Mouse (Mus musculus): ENCODE measurements around the gene Vps13d. TPM values are rescaled to one million over a fixed set of nuclear protein-coding genes. Genes with fewer than 3 reads are reported as not detected.

Vps13d gene
- polyA plus RNA-seq, 1 experiment from 2014 or later = 14.2 TPM

DNA sequence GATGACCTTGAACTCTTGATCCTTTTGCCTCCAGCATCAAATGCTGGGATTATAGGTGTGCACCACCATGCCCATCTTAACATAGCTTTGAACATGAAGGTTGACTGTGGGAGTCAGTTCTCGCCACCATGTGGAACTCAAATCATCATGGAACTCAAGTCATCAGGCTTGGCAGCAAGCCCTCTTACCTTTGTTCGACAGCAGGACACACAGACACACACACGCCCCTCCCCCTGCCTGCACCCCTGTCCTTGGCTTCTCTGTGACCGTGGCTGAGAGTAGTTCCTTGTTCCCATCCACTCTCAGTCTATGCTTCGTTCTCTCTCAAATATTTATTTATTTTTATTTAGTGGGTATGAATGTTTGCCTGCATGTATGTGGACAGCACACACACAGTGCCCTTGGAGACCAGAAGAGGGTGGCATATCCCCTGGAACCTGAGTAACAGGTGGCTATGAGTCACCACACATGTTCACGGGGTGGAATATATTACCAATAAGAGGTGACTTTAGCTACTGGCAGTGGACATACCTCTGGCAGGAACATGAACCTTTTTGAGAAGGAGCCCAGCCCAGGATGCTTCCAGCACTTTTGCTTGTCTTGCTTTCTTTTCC is 14.4 kb upstream of the Vps13d start:
- Histone ChIP-seq H3K4me2 (ENCODE audit: low read depth, severe bottlenecking) (no peak overlapping the region), H3K9me3 (ENCODE audit: control insufficient read depth, low read length) (no peaks in the 10 kb centered on the region), H3K27me3 (ENCODE audit: control insufficient read depth, insufficient read depth, low read length) (no peaks in the 10 kb centered on the region), H3K27ac (replicated peaks; ENCODE audit: low read depth, low read length) (no peak overlapping the region), H3K4me3 (ENCODE audit: low read depth, low read length) (no peak overlapping the region), H3K9ac (ENCODE audit: low read length) (no peak overlapping the region), H3K36me3 (ENCODE audit: control insufficient read depth, insufficient read depth, low read length) (no peaks in the 10 kb centered on the region), H3K4me1 (ENCODE audit: control insufficient read depth, insufficient read depth, low read length) (peaks cover 2% of the 10 kb centered on the region; the same call in 1 of the 2 replicates)
- ATAC-seq (ENCODE audit: insufficient number of reproducible peaks, low FRiP score, low TSS enrichment, low read depth) (0 out of 2 replicates have a peak, but pooled peaks have one; percentile 14), DNase-seq (ENCODE audit: low spot score) (no peak)
- WGBS = 80% methylated on average over 6 of the region's 6 CpGs

DNA sequence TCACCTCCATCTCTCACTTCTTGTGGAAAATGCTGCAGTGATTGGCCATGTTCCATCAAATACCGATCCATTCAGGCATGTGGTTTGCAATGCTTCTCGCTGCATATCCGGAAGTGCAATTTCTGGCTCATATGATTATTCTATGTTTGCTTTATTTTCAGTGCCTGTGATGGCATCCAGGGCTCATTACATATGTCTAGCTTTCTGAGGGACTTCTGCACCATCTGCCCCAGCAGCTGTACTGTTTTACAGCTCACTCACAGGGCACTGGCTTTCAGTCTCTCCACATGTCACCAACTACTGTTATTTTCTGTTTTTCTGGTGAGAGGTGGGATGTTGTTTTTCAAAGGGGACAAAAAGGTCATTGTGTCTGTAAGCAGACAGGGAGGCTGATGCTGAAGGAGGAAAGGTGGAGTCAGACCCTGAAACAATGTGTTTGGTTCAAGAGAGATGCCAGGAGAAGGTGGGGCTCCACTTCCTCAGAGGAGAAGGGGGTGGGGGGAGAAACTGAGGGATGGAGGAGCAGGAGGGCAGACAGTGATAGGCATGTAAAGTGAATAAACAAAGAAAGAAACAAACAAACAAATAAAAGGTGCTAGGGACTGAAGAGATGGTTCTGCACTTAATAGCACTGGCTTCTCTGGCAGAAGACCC is 13.0 kb upstream of the Vps13d start:
- Histone ChIP-seq H3K4me2 (ENCODE audit: low read depth, severe bottlenecking) (no peak overlapping the region), H3K27me3 (ENCODE audit: control insufficient read depth, insufficient read depth, low read length) (no peaks in the 10 kb centered on the region), H3K4me1 (ENCODE audit: control insufficient read depth, insufficient read depth, low read length) (peaks cover 2% of the 10 kb centered on the region; the same call in 1 of the 2 replicates), H3K36me3 (ENCODE audit: control insufficient read depth, insufficient read depth, low read length) (no peaks in the 10 kb centered on the region), H3K4me3 (ENCODE audit: low read depth, low read length) (no peak overlapping the region), H3K9me3 (ENCODE audit: control insufficient read depth, low read length) (no peaks in the 10 kb centered on the region), H3K27ac (replicated peaks; ENCODE audit: low read depth, low read length) (no peak overlapping the region), H3K9ac (ENCODE audit: low read length) (no peak overlapping the region)
- WGBS = 93% methylated on average over 3 of the region's 3 CpGs
- DNase-seq (ENCODE audit: low spot score) (no peak), ATAC-seq (ENCODE audit: insufficient number of reproducible peaks, low FRiP score, low TSS enrichment, low read depth) (no peak)

DNA sequence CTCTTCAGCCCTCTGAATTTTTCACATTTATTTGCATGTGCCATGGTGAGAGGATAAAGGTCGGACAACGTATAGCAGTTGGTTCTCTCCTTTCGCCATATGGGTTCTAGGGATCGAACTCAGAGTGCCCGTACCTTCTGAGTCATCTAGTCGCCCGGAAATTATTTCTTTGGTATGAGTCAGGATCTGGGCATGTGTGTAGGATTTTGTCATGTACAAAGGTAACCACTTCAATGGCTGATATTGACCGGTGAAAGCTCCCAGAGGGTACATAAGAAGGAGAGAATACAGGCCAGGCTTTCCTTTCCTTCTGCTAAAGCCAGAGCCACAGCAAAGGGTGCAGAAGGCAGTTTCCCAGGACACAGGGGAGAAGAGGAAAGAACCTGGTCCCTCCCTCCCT is 10.0 kb upstream of the Vps13d start:
- no peaks in the 10 kb centered on the region for H3K9me3 ChIP-seq (ENCODE audit: control insufficient read depth, low read length)
- H3K4me1 ChIP-seq (ENCODE audit: control insufficient read depth, insufficient read depth, low read length) = peaks cover 2% of the 10 kb centered on the region; the same call in 1 of the 2 replicates
- DNase-seq (ENCODE audit: low spot score) = no peak
- no peak overlapping the region for H3K9ac ChIP-seq (ENCODE audit: low read length)
- no peak overlapping the region for H3K4me2 ChIP-seq (ENCODE audit: low read depth, severe bottlenecking)
- ATAC-seq (ENCODE audit: insufficient number of reproducible peaks, low FRiP score, low TSS enrichment, low read depth) = no peak
- no peaks in the 10 kb centered on the region for H3K27me3 ChIP-seq (ENCODE audit: control insufficient read depth, insufficient read depth, low read length)
- H3K4me3 ChIP-seq (ENCODE audit: low read depth, low read length) = no peak overlapping the region
- H3K27ac ChIP-seq (replicated peaks; ENCODE audit: low read depth, low read length) = no peak overlapping the region
- no peaks in the 10 kb centered on the region for H3K36me3 ChIP-seq (ENCODE audit: control insufficient read depth, insufficient read depth, low read length)
- WGBS = 85% methylated on average over 8 of the region's 8 CpGs

DNA sequence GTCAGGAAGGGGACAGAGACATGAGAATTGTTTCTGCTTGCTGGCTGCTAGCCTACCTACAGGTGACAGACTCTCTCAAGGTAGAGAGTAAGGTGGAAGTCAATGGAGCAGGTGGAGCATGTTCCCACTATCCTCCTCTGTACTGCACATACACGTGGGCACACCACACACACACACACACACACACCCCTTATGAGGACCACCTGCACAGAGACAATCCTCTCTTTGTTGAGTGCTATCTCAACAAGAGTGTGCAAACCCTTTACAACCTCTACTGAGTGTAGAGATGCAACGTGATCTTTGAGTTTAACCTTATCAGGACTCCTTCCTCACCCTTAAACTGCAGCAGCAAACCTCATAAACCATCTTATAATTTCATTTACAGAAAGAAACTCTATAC is 8.5 kb upstream of the Vps13d start:
- Histone ChIP-seq H3K9me3 (ENCODE audit: control insufficient read depth, low read length) (no peaks in the 10 kb centered on the region), H3K27ac (replicated peaks; ENCODE audit: low read depth, low read length) (no peak overlapping the region), H3K4me2 (ENCODE audit: low read depth, severe bottlenecking) (no peak overlapping the region), H3K4me1 (ENCODE audit: control insufficient read depth, insufficient read depth, low read length) (no peaks in the 10 kb centered on the region), H3K27me3 (ENCODE audit: control insufficient read depth, insufficient read depth, low read length) (no peaks in the 10 kb centered on the region), H3K36me3 (ENCODE audit: control insufficient read depth, insufficient read depth, low read length) (no peaks in the 10 kb centered on the region), H3K9ac (ENCODE audit: low read length) (no peak overlapping the region), H3K4me3 (ENCODE audit: low read depth, low read length) (no peak overlapping the region)
- 64% methylated on average over 2 of the region's 2 CpGs for WGBS
- ATAC-seq (ENCODE audit: insufficient number of reproducible peaks, low FRiP score, low TSS enrichment, low read depth) (no peak), DNase-seq (ENCODE audit: low spot score) (no peak)

DNA sequence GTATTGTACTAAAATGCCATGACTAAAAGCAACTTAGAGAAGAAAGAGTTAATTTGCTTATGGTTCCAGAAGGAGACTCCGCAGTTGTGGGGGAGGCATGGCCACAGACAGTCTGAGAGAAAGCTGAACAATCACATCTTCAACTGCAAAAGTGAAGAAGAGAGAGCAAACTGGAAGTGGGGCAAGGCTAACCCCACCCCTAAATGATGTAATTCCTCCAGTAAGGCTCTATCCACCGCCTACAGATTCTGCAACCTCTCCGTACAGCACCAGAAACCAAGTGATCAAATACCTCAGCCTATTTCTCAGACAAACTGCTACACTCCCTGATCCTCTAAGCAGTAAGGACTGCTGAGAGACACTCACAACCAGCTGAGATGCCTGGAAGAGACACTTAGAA is 6.6 kb upstream of the Vps13d start:
- no peaks in the 10 kb centered on the region for H3K27me3 ChIP-seq (ENCODE audit: control insufficient read depth, insufficient read depth, low read length)
- H3K9ac ChIP-seq (ENCODE audit: low read length) = no peak overlapping the region
- ATAC-seq (ENCODE audit: insufficient number of reproducible peaks, low FRiP score, low TSS enrichment, low read depth) = no peak
- H3K4me1 ChIP-seq (ENCODE audit: control insufficient read depth, insufficient read depth, low read length) = no peaks in the 10 kb centered on the region
- no peak overlapping the region for H3K4me2 ChIP-seq (ENCODE audit: low read depth, severe bottlenecking)
- no peak overlapping the region for H3K27ac ChIP-seq (replicated peaks; ENCODE audit: low read depth, low read length)
- H3K4me3 ChIP-seq (ENCODE audit: low read depth, low read length) = no peak overlapping the region
- 88% methylated on average over 3 of the region's 3 CpGs for WGBS
- no peaks in the 10 kb centered on the region for H3K9me3 ChIP-seq (ENCODE audit: control insufficient read depth, low read length)
- no peaks in the 10 kb centered on the region for H3K36me3 ChIP-seq (ENCODE audit: control insufficient read depth, insufficient read depth, low read length)
- DNase-seq (ENCODE audit: low spot score) = no peak

DNA sequence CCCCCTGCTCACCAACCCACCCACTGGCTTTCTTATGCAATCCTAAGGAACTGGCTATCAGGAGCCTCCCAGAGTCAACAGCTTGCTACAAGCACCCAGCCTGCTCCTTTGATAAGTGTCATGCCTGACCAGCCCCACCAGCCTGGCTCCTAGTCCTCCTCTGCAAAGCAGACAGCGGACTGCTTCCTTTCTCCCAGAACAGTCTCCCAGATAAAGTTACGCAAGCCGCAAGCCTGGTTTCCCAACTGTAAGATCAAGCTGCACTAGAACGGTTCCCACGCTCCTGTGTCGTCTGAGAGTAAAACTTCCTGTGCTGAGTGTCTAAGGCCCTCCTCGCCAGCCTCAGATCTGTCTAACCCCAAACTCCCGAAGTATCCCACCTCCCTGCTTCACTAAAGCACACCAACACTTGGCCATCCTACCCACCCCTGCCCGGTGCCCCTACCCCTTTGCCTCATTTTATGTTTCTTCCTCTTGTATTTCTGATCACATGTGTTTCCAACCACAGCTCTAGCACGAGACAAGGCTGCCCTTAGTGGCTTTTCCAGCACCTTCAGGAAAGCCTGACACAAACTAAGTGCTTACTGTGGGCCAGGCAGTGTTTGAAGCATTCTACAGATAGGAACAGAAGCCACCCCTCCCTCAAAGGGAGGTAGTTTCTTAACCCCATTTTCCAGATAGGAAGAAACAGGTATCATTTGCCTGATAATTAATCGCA is 5.3 kb upstream of the Vps13d start:
- Histone ChIP-seq H3K9me3 (ENCODE audit: control insufficient read depth, low read length) (no peaks in the 10 kb centered on the region), H3K27me3 (ENCODE audit: control insufficient read depth, insufficient read depth, low read length) (no peaks in the 10 kb centered on the region), H3K4me2 (ENCODE audit: low read depth, severe bottlenecking) (no peak overlapping the region), H3K27ac (replicated peaks; ENCODE audit: low read depth, low read length) (no peak overlapping the region), H3K36me3 (ENCODE audit: control insufficient read depth, insufficient read depth, low read length) (no peaks in the 10 kb centered on the region), H3K9ac (ENCODE audit: low read length) (no peak overlapping the region), H3K4me3 (ENCODE audit: low read depth, low read length) (no peak overlapping the region), H3K4me1 (ENCODE audit: control insufficient read depth, insufficient read depth, low read length) (no peaks in the 10 kb centered on the region)
- WGBS = 43% methylated on average over 11 of the region's 11 CpGs
- DNase-seq (ENCODE audit: low spot score) = no peak
- ATAC-seq (ENCODE audit: insufficient number of reproducible peaks, low FRiP score, low TSS enrichment, low read depth) = no peak

DNA sequence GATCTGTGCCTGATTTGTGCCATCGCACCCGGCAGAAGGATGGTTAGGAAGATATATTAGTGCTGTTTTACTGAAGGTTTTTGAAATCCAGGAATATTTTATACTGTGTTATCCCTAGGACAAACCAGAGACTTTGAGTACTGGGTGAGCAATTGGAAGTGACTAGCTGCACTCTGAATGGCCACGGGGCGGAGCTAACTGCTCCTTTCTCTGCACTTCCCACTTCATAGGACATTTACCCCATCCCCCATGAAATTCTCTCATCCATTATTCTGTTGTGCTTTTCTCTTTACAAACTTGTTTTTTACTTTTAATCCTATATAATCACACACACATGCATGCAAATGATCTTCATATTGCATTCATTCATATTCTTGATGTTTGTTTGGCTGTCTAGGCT is 1.8 kb upstream of the Vps13d start:
- ATAC-seq (ENCODE audit: insufficient number of reproducible peaks, low FRiP score, low TSS enrichment, low read depth) = no peak
- H3K27ac ChIP-seq (replicated peaks; ENCODE audit: low read depth, low read length) = no peak overlapping the region
- H3K4me3 ChIP-seq (ENCODE audit: low read depth, low read length) = no peak overlapping the region
- H3K27me3 ChIP-seq (ENCODE audit: control insufficient read depth, insufficient read depth, low read length) = no peaks in the 10 kb centered on the region
- no peak for DNase-seq (ENCODE audit: low spot score)
- no peaks in the 10 kb centered on the region for H3K36me3 ChIP-seq (ENCODE audit: control insufficient read depth, insufficient read depth, low read length)
- no peaks in the 10 kb centered on the region for H3K9me3 ChIP-seq (ENCODE audit: control insufficient read depth, low read length)
- WGBS = 85% methylated on average over 4 of the region's 4 CpGs
- no peak overlapping the region for H3K9ac ChIP-seq (ENCODE audit: low read length)
- no peak overlapping the region for H3K4me2 ChIP-seq (ENCODE audit: low read depth, severe bottlenecking)
- peaks cover 6% of the 10 kb centered on the region for H3K4me1 ChIP-seq (ENCODE audit: control insufficient read depth, insufficient read depth, low read length)

DNA sequence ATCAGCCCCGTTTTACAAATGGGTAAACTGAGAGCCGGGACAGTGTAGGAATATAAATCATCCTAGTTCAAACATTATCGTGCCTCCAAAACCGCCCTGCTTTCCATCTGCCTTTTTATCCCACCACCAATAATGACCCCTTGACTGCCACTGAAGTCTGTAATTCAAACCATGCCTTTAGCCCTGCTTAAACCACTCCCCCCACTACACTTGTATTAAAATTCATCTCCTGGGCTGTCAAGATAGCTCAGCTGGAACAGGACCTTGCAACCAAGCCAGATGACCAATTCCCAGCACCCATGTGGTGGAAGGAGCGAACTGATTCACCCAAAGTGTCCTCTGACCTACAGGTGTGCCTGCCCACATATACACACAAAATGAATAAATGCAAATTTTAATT is 367 bp upstream of the Vps13d start:
- Histone ChIP-seq H3K9me3 (ENCODE audit: control insufficient read depth, low read length) (no peaks in the 10 kb centered on the region), H3K27me3 (ENCODE audit: control insufficient read depth, insufficient read depth, low read length) (no peaks in the 10 kb centered on the region), H3K4me1 (ENCODE audit: control insufficient read depth, insufficient read depth, low read length) (peaks cover 6% of the 10 kb centered on the region), H3K9ac (ENCODE audit: low read length) (no peak overlapping the region), H3K4me2 (ENCODE audit: low read depth, severe bottlenecking) (peak overlapping the region; percentile 96; the same call in 1 of the 2 replicates), H3K4me3 (ENCODE audit: low read depth, low read length) (peak overlapping the region; percentile 96; the same call in 1 of the 2 replicates), H3K27ac (replicated peaks; ENCODE audit: low read depth, low read length) (no peak overlapping the region), H3K36me3 (ENCODE audit: control insufficient read depth, insufficient read depth, low read length) (no peaks in the 10 kb centered on the region)
- ATAC-seq (ENCODE audit: insufficient number of reproducible peaks, low FRiP score, low TSS enrichment, low read depth) = peak; percentile 71
- WGBS = 21% methylated on average over 5 of the region's 5 CpGs
- DNase-seq (ENCODE audit: low spot score) = no peak
